Mouse (Mus musculus) cerebellum, adult 2 months (tissue): ENCODE results near the gene Myrip. TPM values are rescaled to one million over a fixed set of nuclear protein-coding genes. Genes with fewer than 3 reads are reported as not detected.

Experiments
- DNase-seq, 2 experiments: peaks; one replicate each; pipeline ENCODE4 v3.0.0; 2021
- H3K27ac ChIP-seq: fragments of 200-500 bp; 2 replicates; pipeline ENCODE4 v1.5.1; 2012; ENCODE audit warnings: low read length, control low read depth, inconsistent platforms; ENCODE audit not compliant: insufficient read depth
- H3K27me3 ChIP-seq: fragments of 200-500 bp; 2 replicates; pipeline ENCODE4 v1.6.1; 2012; ENCODE audit warnings: inconsistent platforms, mild to moderate bottlenecking, low read length, moderate library complexity; ENCODE audit not compliant: control insufficient read depth, insufficient read depth
- H3K4me1 ChIP-seq: fragments of 200-500 bp; 2 replicates; pipeline ENCODE4 v1.6.1; 2011; ENCODE audit warnings: low read length; ENCODE audit not compliant: control insufficient read depth, insufficient read depth
- H3K4me3 ChIP-seq: fragments of 200-500 bp; replicated peaks from 2 replicates; pipeline ENCODE3; 2011; ENCODE audit warnings: mild to moderate bottlenecking, low read depth, low read length, control low read depth; ENCODE audit not compliant: insufficient read depth
- CTCF ChIP-seq: fragments of 200-500 bp; IDR thresholded peaks from 2 replicates; pipeline ENCODE4 v1.5.1; 2011; ENCODE audit warnings: low read depth, mild to moderate bottlenecking, control low read depth, low read length, moderate library complexity, borderline replicate concordance; ENCODE audit not compliant: insufficient read depth
- POLR2A ChIP-seq: fragments of 200-500 bp; IDR thresholded peaks from 2 replicates; pipeline ENCODE4 v1.6.1; 2011; ENCODE audit warnings: low read length, control low read depth, borderline replicate concordance; ENCODE audit not compliant: insufficient read depth
- WGBS: fragments of 180-500 bp; shearing (Covaris S2); methylation state at CpG from one replicate; pipeline ENCODE4 v1.1.7; 2018; 5-methylcytosine and 5-hydroxymethylcytosine counted together
- polyA plus RNA-seq: library from polyadenylated mRNA; depleted of rRNA; stranded (reverse); fragments of >200 nt; gene quantifications from 2 replicates; pipeline ENCODE4 v1.2.3, GENCODE M21; 2012

Myrip gene
- polyA plus RNA-seq, 1 experiment: 18.2 TPM

DNA sequence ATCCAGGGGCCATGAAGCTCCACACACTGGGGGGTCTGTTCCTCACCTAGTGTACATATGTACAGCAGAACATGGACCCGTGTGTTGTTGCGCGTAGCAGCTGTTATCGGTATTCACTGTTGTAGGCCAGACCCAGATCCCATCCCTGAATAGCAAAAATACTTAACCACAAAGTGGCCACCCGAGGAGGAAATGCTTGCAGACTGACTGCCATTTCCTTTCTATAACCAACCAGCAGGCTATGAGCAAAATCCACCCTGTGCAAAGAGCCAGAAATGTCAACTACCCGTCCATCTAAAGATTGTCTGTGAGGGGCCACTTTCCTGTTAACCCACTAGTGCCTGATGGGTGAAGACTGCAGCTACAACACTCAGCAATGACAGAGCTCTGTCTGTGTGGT lies 126.9 kb downstream of the Myrip start:
- WGBS: 53% methylated on average over 6 of the region's 6 CpGs
- DNase-seq: no peak
- no peaks in the 10 kb centered on the region for H3K4me1 ChIP-seq
- no peak for TF ChIP-seq POLR2A
- no peak for TF ChIP-seq CTCF
- no peak overlapping the region for H3K4me3 ChIP-seq
- no peaks in the 10 kb centered on the region for H3K27me3 ChIP-seq
- no peak overlapping the region for H3K27ac ChIP-seq

DNA sequence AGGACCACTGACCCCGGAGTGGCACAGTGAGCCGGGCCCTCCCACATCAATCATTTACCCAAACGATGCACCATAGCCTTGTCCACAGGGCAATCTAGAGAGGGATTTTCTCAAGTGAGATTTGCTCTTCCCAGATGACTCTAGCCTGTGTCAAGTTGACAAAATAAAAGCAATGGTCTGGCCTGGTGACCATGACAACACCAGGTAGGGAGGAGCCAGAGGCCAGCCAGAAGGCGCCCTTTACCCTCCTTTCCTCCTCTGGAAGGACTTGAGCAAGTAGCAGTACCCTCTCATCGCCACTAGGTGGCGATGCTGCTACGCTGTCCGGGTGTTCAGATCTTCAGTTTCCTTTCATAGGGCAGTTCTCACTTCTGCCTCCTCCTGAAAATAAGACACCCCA lies 132.4 kb downstream of the Myrip start:
- peak; percentile 95 for TF ChIP-seq CTCF
- no peak for TF ChIP-seq POLR2A
- no peaks in the 10 kb centered on the region for H3K4me1 ChIP-seq
- no peaks in the 10 kb centered on the region for H3K27me3 ChIP-seq
- H3K27ac ChIP-seq: no peak overlapping the region
- H3K4me3 ChIP-seq: no peak overlapping the region
- 35% methylated on average over 8 of the region's 8 CpGs for WGBS
- peak; percentile 55 to 61 for DNase-seq

DNA sequence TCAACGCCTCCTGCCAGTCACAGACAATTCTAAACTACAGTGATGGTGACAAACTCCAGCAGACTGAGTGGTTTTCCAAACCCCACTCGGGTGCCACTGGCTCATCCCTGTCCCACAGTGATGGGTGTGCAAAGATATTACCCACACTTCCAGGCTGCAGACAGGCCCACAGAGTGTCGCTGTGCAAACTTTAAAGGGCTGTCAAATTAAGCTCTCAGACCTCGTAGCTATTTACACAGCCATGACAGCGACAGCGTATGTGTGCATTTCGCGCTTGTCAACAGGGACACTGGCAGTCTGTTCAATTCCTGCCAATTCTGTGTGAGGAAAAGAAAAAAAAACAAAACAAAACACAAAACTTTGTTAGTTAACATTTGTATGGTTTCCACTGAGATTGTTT lies 134.5 kb downstream of the Myrip start:
- Histone ChIP-seq H3K27me3 (no peaks in the 10 kb centered on the region), H3K4me1 (no peaks in the 10 kb centered on the region), H3K27ac (no peak overlapping the region), H3K4me3 (no peak overlapping the region)
- WGBS: 42% methylated on average over 8 of the region's 8 CpGs
- no peak for DNase-seq
- TF ChIP-seq CTCF (no peak), POLR2A (no peak)

DNA sequence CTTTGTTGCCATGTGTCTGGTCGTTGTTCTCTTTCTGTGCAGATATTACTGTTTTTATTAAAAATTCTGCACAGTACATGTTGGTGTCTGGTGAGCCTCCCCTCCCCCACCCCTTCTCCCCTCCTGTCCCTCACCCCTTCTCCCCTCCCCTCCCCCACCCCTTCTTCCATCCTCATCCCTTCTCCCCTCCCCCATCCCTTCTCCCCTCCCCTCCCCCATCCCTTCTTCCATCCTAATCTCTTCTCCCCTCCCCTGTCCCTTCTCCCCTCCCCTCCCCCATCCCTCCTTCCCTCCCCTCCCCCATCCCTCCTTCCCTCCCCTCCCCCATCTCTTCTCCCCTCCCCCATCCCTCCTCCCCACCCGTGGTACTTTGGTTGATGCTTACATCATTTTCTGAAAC lies 135.5 kb downstream of the Myrip start:
- TF ChIP-seq CTCF (no peak), POLR2A (no peak)
- no peaks in the 10 kb centered on the region for H3K27me3 ChIP-seq
- no peak overlapping the region for H3K4me3 ChIP-seq
- 54% methylated on average over 2 of the region's 2 CpGs for WGBS
- H3K4me1 ChIP-seq: no peaks in the 10 kb centered on the region
- no peak for DNase-seq
- no peak overlapping the region for H3K27ac ChIP-seq

DNA sequence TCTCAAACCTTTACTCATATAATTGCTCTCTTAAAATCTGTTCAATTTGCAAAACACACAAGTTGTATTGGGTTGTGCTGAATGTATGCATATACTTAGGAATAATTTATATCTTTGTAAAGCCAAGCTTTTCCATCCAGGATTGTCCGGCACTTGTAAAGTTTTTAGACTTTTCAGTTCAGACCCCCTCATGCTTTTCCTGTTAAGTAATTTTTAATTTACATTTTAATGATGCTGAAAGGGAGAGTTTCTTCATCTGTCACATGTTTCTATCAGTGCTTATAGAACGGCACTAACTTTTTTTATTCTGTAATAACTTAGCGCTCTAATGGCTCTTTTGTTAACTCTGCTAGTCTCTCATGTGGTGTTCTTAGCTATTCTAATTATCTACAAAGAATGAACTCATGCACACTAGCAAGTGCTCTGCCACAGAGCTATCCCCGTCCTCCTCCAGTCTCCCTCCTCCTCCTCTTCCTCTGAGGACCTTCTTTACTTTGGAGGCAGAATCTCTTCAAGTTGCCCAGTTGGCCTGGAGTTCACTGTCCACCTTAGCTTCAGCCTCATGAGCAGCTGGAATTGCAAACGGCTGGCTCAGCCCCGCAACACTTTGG lies 136.1 kb downstream of the Myrip start:
- Histone ChIP-seq H3K27ac (no peak overlapping the region), H3K4me1 (no peaks in the 10 kb centered on the region), H3K27me3 (no peaks in the 10 kb centered on the region), H3K4me3 (no peak overlapping the region)
- TF ChIP-seq CTCF (no peak), POLR2A (no peak)
- DNase-seq: no peak
- 58% methylated on average over 6 of the region's 6 CpGs for WGBS

DNA sequence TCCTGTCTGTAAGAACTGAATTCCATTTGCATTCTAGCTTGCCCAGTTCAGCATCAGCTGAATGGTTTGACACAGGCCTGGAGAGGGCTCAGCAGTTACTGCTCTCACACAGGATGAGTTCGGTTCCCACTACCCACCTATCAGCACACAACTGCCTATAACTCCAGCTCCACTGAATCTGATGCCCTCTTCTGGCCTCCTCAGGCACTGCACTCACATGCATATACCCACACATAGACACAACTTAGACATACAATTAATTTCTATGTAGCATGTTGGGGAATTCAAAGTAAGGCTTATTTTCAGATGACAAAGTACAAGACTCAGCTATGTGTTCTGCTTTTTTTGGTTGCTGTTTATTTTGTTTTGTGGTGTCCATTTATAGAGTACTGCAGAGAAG lies 137.0 kb downstream of the Myrip start:
- Histone ChIP-seq H3K4me3 (no peak overlapping the region), H3K4me1 (no peaks in the 10 kb centered on the region), H3K27ac (no peak overlapping the region), H3K27me3 (no peaks in the 10 kb centered on the region)
- 89% methylated on average over 1 of the region's 1 CpGs for WGBS
- TF ChIP-seq POLR2A: no peak
- no peak for DNase-seq

DNA sequence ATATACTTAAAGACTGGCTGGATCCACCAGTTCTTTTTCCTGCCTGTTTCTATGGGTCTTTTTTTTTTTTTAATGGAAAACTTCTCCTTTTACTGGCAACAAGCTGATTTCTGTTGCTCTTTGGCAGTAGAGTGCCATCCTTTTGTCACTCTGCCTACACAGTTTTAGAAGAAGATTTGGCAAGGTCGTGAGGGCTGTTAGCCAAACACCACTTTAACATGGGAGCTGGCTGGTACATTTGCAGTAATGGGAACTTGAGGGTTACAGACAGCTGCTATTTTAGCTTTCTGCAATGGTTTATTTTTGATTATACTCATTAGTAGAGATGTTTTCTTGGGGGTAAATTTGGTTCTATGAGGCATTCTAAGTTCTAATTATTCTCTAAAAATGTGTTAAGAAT lies 137.5 kb downstream of the Myrip start:
- WGBS: 9% methylated on average over 1 of the region's 1 CpGs
- Histone ChIP-seq H3K27me3 (no peaks in the 10 kb centered on the region), H3K4me1 (no peaks in the 10 kb centered on the region), H3K4me3 (no peak overlapping the region), H3K27ac (no peak overlapping the region)
- no peak for DNase-seq
- no peak for TF ChIP-seq CTCF
- no peak for TF ChIP-seq POLR2A

DNA sequence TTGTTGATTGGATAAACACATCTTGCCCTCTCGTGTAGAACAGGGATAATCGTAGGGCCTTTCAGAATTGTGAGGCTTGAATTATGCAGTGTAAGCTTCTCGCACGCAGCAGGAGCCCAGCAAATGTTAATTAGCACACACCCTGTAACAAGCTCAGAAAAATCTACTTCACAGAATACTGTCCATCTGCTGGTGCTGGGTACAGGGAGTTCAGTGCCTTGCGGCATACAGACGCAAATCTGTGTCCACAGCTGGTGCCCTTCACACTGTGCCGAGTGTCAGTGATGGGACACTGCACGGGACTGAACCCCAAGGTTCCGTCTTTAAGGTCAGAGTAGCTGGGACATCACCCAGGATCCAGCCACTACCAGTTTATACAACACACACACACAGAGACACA lies 143.3 kb downstream of the Myrip start:
- Histone ChIP-seq H3K27me3 (no peaks in the 10 kb centered on the region), H3K4me1 (no peaks in the 10 kb centered on the region), H3K4me3 (no peak overlapping the region), H3K27ac (no peak overlapping the region)
- TF ChIP-seq CTCF (no peak), POLR2A (no peak)
- DNase-seq: peak in 1 of 2 experiments; percentile 4
- WGBS: 45% methylated on average over 9 of the region's 9 CpGs

DNA sequence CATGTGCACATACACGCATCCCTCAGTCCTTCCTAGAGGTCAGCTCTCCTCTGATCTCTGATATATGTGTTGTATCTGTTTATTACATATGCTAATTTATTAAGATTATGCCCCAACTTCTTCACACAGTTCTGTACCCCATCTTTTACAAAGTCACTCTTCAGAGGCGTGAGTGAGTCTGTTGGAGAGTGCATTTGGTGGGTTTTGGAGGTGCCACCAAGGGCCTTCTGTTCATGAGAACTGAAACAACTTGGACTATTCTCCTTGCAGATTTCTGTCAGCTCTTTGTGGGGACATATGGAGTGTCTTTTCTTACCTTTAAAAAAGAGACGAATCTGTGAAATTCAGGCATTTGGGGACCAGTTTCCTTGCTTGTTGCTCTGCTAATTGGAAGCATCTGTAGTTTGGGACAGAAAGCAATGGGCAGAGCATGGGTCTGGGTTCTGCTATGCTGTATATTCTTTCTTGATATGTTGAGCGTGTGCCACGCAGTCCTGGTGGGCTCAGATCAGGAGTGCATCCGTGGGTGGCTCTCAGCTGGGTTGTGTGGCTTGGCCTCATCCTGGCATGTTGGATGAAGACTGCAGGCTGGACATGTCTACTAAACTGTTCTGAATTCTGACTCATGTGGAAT lies 148.5 kb downstream of the Myrip start:
- Histone ChIP-seq H3K4me1 (no peaks in the 10 kb centered on the region), H3K27me3 (no peaks in the 10 kb centered on the region), H3K4me3 (no peak overlapping the region), H3K27ac (no peak overlapping the region)
- TF ChIP-seq POLR2A: no peak
- TF ChIP-seq CTCF: no peak
- no peak for DNase-seq
- 76% methylated on average over 6 of the region's 6 CpGs for WGBS
